Mouse (Mus musculus) olfactory bulb, adult 2 months (tissue): Measurements from ENCODE around the gene Wdr73.

Source experiments
- CTCF ChIP-seq: fragments of 200-500 bp; IDR thresholded peaks from 2 replicates; pipeline ENCODE4 v1.5.1; 2012; ENCODE audit warnings: low read depth, mild to moderate bottlenecking, low read length, moderate library complexity; ENCODE audit not compliant: insufficient read depth
- POLR2A ChIP-seq: fragments of 200-500 bp; IDR thresholded peaks from 2 replicates; pipeline ENCODE4 v1.6.1; 2012; ENCODE audit warnings: mild to moderate bottlenecking, low read depth, low read length, moderate library complexity; ENCODE audit not compliant: insufficient read depth

DNA sequence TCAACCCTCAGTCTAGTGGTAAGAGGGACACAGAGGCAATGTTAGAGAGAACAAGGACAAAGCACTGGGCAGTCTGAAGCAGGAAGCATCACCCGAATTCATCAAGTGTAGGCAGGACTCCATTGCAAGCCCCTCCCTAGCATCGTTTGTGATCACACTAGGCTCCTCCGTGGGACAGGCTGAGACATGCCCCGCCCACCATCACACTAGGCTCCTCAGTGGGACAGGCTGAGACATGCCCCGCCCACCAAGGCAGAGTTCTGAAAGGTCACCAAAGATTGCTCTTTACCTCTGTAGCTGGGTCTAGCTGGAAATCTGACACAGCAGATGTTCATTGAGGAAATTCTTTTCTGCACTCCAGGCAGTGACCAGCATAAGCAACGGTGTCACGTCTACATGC is 10.0 kb upstream of the Wdr73 start:
- TF ChIP-seq CTCF: no peak
- no peak for TF ChIP-seq POLR2A
